Mouse (Mus musculus) embryo, embryonic 11 days (tissue): ENCODE measurements around the gene Dnah7b.
A peak's percentile ranks its signal among the peaks of the same experiment; 100 is the strongest.
"Not testable (repeated sequence)": the region's sequence is repeated elsewhere in the genome, so short reads cannot be mapped to it uniquely, and the experiment has no call there.

Source experiments
- DNase-seq: peaks from one replicate; pipeline ENCODE4 v3.0.0-alpha.2; 2015

Gene Dnah7b

DNA sequence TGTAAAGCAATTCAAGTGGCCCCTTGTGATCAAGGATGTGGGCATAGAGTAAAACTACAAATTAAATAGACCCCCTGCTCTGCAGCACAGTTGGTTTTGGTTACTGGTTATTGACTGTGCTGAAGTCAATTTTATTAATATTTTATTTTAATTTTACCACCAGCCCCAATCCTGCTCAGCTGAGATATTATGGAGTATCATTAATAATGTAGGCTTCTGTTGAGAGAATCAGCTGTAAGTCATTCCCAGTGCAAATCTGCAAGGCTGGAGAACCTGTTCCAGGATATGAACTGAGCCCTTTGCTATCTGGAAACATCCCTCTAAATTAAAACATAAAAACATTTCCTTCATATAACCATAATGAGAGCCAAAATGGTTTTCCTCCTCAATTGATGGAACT, 259.8 kb downstream of the Dnah7b start:
- DNase-seq, result not testable (repeated sequence)

DNA sequence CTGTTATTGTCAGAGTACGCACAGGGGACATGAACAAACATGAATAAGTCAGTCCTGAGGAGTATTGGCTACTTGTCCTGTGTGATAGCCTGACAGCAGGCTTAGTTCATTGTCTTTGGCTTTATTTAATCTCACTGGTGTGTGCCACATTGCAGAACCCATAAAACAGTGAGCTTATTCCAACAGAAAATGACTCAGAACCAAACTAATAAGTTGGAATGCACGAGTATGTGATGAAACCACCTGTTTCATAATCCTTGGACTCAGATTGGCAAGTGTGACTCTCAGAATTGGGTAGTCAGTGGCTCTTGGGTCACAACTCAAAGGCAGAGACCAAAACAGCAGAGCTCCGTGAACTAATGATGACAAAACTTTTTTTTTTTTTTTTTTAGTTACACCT, 279.2 kb downstream of the Dnah7b start:
- not testable (repeated sequence) for DNase-seq

DNA sequence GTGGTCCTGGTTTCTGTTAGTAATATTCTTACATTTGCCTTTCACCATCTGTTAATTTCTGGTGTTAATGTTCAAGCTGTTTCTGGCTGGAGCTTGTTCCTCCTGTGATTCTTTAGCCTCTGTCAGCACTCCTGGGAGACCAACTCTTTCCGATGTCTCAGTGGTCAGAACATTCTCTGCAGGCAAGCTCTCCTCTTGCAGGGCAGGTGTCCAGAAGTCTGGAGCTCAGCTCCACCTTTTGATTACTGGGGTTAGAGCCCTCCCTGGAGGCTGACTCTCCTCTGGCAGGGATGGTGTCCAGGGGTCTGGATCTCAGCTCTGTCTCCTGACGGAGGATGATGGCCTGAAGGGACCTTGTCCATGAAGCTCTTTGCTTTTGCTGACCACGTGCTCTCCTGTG, 314.5 kb downstream of the Dnah7b start:
- DNase-seq, result not testable (repeated sequence)

DNA sequence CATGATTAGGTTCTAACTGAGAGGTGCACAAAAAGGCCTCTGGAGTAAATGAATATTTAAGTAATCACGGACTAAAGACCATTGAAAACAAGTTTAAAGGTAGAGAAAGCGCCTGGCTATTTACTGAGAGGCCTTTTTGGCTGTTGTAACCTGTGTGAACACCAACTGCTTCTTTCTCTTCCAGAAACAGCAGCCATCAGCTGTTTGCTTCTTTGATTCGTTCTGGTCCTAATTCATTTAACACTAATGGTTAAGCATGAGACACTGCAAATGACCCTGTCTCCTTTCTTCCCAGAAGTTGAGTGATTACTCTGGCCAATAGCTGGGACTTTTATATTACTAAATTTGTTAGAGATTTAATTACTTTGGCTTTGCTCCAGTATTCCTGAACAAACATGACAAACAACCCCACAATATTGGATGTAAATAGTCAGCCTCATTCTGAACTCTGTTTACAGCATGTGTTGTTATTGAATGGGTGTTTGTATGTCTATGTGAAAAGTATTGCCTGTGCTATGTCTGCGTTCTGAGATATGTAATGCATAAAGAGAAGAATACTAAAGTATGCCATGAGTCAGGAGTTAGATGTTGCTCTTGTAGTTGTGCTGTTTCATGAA, 328.7 kb downstream of the Dnah7b start:
- DNase-seq, result not testable (repeated sequence)

DNA sequence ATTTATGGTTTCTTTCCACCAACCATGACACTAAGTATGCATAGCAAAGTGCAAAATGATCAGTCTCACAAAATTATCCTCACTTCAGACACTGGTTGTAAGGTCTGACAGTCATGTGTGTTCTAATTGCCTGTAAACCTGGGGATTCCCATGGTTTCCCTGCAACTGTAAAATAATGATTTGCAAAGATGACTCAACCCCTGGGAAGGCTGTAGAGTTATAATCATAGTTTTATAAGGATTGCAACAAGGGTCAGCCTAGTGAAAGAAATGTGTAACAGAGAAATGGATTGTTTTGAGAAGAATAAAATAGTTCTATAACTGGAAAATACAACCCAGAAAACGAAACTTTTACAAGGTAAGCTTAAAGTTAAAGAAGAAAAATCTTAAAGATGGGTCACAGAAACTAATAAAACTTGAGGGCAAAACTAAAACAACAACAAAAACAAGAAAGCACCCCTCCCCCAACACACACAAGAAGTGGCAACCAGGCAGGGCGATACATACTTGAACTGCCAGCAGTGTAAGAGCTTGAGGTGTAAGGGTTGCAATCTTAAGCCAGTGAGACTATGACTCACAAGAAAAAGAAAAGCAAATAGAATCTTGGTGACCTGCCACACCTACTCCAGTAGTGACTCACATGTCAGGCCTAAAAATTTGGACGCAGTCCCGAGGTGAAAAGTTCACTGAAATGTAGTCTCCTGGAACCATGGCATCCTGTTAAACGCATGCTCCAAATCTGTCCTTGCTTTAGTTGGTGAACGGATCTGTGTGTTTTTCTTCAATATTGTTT, 342.4 kb downstream of the Dnah7b start:
- no peak for DNase-seq

DNA sequence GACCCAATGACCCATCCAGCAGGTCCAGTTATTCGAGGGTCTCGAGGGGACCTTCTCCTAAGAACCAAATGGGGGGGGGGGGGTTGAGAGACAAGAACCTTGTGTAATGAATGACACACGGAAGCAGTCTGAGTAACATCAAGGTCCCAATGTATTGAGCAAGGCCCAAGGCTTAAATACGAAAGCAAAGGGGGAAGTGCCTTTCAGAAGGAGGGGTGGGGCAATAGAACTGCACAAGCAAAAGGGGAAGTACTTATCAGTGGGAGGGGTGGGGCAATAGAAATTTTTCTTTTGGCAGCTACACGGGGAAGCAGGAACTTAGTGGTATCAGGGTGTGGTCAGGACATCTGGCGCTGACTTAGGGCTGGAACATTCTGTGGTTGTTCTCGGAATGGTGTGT, 348.7 kb downstream of the Dnah7b start:
- not testable (repeated sequence) for DNase-seq

DNA sequence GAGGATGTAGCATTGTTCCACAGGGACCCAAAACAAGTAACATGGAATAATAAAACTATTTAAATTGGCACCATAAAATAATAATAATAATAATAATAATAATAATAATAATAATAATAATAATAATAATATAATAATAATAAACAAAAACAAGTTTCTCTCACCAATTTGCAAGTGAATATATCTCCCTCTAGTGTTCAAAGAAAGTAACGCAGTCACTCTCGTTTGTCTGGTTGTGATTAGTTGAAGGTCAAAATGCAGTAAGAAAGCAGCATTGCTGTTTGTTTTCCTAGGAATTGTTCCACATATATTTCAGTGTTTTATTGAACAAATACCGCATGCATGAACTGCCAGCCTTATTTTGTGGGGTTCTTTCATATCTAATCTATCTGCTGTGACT, 350.8 kb downstream of the Dnah7b start:
- peak; percentile 57 for DNase-seq

DNA sequence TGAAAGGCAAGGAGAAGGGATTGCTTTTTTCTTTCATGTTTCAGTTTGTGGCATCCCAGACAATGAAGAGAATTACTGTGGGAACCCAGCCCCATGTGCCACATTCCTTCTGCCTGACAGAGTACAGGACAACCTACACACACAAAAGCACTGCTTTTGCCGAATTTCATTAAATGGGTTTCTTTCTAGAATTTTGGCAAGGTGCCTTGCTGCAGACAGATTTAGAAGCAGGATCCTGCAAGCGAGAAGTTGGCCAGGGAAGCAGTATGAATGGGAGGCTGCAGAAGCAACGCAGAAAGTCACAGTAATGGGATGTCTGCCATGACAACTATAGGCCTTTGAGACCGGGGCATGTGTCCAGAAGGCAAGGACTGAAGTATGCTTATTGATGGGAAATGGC, 352.9 kb downstream of the Dnah7b start:
- DNase-seq, result not testable (repeated sequence)
